Mouse (Mus musculus): ENCODE measurements around the gene Ugt1a9. TPM values are rescaled to one million over a fixed set of nuclear protein-coding genes. Genes with fewer than 3 reads are reported as not detected.
"Not testable (repeated sequence)": the region's sequence is repeated elsewhere in the genome, so short reads cannot be mapped to it uniquely, and the experiment has no call there.

The Ugt1a9 gene
- polyA plus RNA-seq, 1 experiment from 2014 or later: not detected

DNA sequence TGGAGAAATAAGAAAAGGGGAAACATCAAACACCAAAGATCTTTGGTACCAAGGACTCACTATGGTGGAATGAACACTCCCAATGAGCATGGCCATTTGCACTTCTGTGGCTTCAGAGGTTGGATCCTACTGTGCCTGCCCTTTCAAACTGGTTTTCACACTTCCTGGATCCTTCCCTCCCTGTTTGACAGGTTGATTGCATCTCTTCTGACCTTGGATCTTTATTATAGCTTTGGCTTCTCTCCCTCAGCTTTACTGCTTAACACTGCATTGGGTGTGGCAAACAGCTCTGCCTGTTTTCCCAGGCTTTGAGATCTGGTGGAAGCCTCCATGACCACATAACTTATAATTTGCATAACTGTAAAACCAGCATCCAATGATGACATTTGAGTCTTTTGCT lies 149.7 kb downstream of the Ugt1a9 start:
- Histone ChIP-seq H3K4me3 (no peak overlapping the region), H3K27me3 (ENCODE audit: low read depth, poor library complexity, severe bottlenecking) (no peaks in the 10 kb centered on the region), H3K27ac (no peak overlapping the region), H3K36me3 (no peaks in the 10 kb centered on the region), H3K9me3 (replicated peaks) (peaks cover 24% of the 10 kb centered on the region), H3K4me1 (no peaks in the 10 kb centered on the region)
- DNase-seq (ENCODE audit: low spot score): peak; percentile 38

DNA sequence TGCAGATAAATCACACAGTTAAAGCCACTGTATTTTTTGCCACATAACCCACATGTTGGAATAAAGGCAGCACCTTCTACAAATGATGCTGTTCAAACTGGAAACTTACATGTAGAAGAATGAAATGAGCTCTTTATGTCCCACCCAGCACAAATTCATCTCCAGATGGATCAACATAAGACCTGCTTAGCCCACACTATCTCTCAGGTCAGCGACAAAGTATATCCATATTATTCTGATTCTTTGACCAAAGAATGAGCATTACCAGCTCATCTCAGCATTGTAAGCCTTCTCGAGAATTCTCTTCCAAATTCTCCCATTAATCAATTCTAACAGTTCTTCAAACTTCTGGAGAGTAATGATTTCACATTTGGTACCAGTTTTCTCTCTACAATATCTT lies 151.6 kb downstream of the Ugt1a9 start:
- Histone ChIP-seq H3K4me1 (no peaks in the 10 kb centered on the region), H3K9me3 (replicated peaks) (peaks cover 27% of the 10 kb centered on the region), H3K36me3 (no peaks in the 10 kb centered on the region), H3K27ac (no peak overlapping the region), H3K27me3 (ENCODE audit: low read depth, poor library complexity, severe bottlenecking) (no peaks in the 10 kb centered on the region), H3K4me3 (no peak overlapping the region)
- no peak for DNase-seq (ENCODE audit: low spot score)
- WGBS: 62% methylated on average over 2 of the region's 2 CpGs

DNA sequence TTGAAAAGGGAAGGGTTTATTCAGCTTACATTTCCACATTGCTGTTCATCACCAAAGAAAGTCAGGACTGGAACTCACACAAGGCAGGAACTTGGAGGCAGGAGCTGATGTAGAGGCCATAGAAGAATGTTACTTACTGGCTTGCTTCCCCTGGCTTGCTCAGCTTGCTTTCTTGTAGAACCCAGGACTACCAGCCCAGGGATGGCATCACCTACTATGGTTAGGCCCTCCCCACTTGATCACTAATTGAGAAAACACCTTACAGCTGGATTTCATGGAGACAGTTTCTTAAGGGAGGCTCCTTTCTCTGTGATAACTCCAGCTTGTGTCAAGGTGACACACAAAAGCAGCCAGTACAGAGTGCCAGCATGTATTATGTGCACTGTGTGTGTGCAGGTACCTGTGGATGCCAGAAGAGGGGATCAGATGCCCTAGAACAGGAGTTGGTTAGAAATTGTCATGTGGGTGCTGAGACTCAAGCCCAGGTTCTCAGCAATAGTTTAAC lies 152.5 kb downstream of the Ugt1a9 start:
- not testable (repeated sequence) for H3K4me3 ChIP-seq; H3K27ac ChIP-seq; H3K36me3 ChIP-seq; H3K27me3 ChIP-seq (ENCODE audit: low read depth, poor library complexity, severe bottlenecking); H3K4me1 ChIP-seq
- H3K9me3 ChIP-seq (replicated peaks): peaks cover 29% of the 10 kb centered on the region
- peak; percentile 38 for DNase-seq (ENCODE audit: low spot score)

DNA sequence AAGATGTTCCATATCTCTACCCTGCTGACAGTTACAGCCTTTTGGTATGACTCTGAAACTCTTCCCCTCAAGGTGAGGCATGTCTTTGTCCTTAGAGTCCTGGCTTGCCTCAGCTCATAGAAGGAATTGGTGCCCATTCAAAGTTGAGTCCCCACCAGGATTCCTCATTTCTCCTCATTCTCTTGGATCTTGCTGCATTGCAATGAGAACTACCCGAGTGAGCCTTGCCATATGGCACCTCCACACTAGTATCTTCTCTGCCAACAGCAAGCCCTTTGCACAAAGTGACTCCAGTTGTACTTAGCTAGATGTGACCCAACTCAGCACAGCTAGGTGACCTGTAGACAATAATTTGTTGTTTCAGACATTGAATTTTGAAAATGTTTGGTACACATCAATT lies 153.0 kb downstream of the Ugt1a9 start:
- Histone ChIP-seq H3K27me3 (ENCODE audit: low read depth, poor library complexity, severe bottlenecking) (no peaks in the 10 kb centered on the region), H3K36me3 (no peaks in the 10 kb centered on the region), H3K9me3 (replicated peaks) (peaks cover 33% of the 10 kb centered on the region), H3K27ac (no peak overlapping the region), H3K4me1 (no peaks in the 10 kb centered on the region), H3K4me3 (no peak overlapping the region)
- DNase-seq (ENCODE audit: low spot score): peak; percentile 35
- 58% methylated on average over 1 of the region's 1 CpGs for WGBS

DNA sequence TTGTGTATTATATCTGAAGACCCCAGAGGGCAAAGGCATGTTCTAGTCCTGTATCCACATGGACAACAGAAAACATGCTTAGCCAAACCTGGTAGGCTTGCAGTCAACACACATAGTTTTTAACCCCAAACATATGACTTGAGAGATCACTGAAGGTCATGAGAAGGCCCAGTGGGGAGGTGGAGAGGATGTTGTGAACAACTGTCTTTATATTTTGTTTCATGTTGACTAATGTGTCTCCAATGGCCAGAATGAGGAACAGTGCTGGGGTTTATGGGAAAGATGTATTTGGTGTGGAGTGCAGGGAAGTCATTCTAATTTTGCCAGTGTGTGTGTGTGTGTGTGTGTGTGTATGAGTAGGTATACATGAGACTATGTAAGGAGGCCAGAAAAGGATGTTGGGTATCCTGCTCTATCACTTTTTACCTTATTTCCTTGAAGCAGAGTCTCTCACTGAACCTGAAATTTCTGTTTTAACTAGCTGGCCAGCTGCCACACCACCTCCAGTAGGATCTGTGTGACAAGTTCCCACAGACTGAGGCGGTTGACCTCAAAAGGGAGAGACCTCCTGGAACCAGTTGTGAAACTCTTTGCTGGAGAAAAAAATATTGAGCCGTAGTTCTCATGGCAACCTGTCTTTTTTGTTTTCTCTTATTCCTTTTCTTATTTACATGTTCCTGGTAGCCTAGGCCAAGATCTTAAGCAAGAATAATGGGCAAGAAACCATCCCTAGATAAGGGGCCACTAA lies 153.6 kb downstream of the Ugt1a9 start:
- Histone ChIP-seq H3K9me3 (replicated peaks) (peaks cover 39% of the 10 kb centered on the region), H3K4me3 (no peak overlapping the region), H3K36me3 (no peaks in the 10 kb centered on the region), H3K4me1 (no peaks in the 10 kb centered on the region), H3K27me3 (ENCODE audit: low read depth, poor library complexity, severe bottlenecking) (no peaks in the 10 kb centered on the region), H3K27ac (no peak overlapping the region)
- peak; percentile 36 for DNase-seq (ENCODE audit: low spot score)
- 77% methylated on average over 2 of the region's 2 CpGs for WGBS

DNA sequence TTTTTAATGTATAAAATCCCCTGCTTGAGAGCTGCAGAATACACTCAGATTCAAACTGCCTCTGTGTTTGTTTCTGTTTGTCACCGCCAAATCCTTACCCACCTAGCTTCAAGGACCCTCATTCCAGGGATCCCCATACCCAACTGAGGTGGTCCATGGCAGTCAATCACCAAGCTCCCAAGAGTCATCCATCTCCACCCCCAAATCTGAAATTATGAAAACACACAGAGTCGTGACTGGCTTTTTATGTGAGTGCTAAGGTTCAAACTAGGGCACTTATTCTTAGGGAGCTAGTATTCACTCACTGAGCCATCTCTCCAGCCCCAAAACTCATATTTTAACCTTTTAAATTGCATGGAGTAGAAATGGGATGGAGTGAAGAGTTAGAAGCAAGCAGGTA lies 154.7 kb downstream of the Ugt1a9 start:
- peak; percentile 28 for DNase-seq (ENCODE audit: low spot score)
- not testable (repeated sequence) for H3K27me3 ChIP-seq (ENCODE audit: low read depth, poor library complexity, severe bottlenecking); H3K27ac ChIP-seq; H3K4me3 ChIP-seq; H3K36me3 ChIP-seq; H3K4me1 ChIP-seq
- peaks cover 50% of the 10 kb centered on the region for H3K9me3 ChIP-seq (replicated peaks)
- WGBS: 38% methylated on average over 2 of the region's 2 CpGs

DNA sequence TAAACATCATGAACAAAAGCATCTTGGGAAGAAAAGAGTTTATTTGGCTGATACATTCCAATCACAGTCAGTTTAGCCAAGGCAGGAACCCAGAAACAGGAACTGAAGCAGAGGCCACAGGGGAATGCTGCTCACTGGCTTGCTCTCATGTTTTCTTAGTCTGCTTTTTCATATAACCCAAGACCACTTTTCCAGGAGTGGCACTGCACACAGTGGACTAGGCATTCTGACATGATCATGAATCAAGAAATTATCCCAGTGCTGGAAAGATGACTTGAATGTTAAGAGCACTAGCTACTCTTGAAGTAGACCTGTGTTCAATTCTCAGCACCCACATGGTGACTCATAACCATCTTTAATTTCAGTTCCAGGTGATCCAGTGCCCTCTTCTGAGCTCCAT lies 155.1 kb downstream of the Ugt1a9 start:
- H3K27me3 ChIP-seq (ENCODE audit: low read depth, poor library complexity, severe bottlenecking): no peaks in the 10 kb centered on the region
- no peaks in the 10 kb centered on the region for H3K36me3 ChIP-seq
- H3K4me1 ChIP-seq: no peaks in the 10 kb centered on the region
- peaks cover 54% of the 10 kb centered on the region for H3K9me3 ChIP-seq (replicated peaks)
- no peak overlapping the region for H3K4me3 ChIP-seq
- H3K27ac ChIP-seq: no peak overlapping the region
- DNase-seq (ENCODE audit: low spot score): peak; percentile 29

DNA sequence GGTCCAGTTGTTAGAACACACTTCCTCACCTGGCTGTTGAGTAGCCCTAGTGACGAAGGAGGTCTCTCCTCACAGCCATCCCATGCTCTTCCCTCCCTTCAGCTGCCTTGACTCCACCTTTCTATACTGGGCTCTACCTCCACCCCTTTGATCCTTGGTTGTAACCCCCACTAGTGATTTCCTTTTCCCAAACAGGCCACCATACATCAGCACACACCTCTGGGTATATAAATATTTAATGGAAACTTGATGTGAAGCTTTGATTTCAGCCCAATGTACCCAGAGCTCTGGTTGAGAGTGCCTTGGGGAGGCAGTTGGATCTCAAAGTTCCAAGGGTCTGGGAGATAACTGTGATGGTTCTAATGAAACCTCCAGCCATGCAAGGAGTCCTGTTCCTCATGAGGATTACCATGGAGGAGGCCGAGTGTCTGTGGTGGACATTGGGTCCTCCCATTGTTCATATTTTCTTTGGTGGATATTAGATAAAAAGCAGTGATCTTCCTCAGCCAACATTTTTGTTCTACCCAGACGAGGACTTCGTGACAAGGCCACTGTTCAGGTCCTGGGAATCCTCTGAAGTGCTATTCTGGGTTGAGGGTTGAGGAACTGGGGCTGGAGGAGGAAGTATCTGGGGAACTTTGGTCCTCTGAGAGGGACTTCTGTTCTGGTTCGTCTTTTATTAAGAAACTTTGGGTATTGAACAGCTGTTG lies 156.2 kb downstream of the Ugt1a9 start, which contains the start of gene Mroh2a:
Gene Mroh2a, plus strand, starts transcription at position 317 of the 710 bp plus-strand sequence.
- no peaks in the 10 kb centered on the region for H3K27me3 ChIP-seq (ENCODE audit: low read depth, poor library complexity, severe bottlenecking)
- H3K4me1 ChIP-seq: no peaks in the 10 kb centered on the region
- DNase-seq (ENCODE audit: low spot score): peak; percentile 30
- H3K27ac ChIP-seq: no peak within 1 kb of the TSS
- H3K36me3 ChIP-seq: no peaks in the 10 kb centered on the region
- peaks cover 63% of the 10 kb centered on the region for H3K9me3 ChIP-seq (replicated peaks)
- H3K4me3 ChIP-seq: no peak within 1 kb of the TSS
- 60% methylated on average over 5 of the region's 5 CpGs for WGBS

DNA sequence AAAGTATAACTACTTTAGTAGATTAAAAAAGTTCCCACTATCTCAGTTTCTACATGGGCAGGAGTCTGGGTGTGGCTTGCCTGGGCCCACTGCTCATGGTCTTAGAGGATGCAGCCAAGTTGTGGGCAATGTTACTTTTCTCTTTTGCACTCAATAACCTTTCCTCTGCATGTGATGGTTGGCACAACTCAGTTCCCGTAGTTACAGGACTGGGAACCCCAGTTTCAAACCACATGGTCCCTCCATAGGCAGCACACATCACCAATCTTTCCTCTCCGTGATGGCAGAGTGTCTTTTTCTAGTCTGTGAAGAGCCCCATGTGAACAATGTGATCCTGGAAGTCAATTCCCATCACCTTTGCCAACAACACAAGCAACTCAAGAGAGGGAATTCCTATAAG lies 156.9 kb downstream of the Ugt1a9 start:
- H3K36me3 ChIP-seq: no peaks in the 10 kb centered on the region
- WGBS: 64% methylated on average over 2 of the region's 2 CpGs
- no peak overlapping the region for H3K4me3 ChIP-seq
- H3K27ac ChIP-seq: no peak overlapping the region
- DNase-seq (ENCODE audit: low spot score): peak; percentile 27
- no peaks in the 10 kb centered on the region for H3K27me3 ChIP-seq (ENCODE audit: low read depth, poor library complexity, severe bottlenecking)
- H3K9me3 ChIP-seq (replicated peaks): peaks cover 70% of the 10 kb centered on the region
- H3K4me1 ChIP-seq: no peaks in the 10 kb centered on the region

DNA sequence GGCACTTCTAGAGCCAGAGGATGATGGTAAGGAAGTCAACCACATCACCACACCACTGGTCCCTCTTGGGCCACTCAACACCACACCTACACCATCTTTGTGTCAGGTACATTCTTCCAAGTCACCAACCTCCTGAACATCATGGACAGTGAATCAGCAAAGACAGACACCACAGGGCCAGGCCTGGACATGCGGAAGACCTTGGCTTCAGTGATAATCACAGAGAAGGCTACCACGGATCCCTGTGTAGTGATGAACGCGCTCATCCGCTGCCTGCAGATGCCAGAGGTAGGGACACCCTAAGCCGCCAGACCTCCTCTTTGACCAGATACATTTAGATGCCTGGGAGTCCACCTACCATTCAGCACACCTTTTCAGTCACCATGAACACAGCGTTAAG lies 157.5 kb downstream of the Ugt1a9 start:
- whole genome bisulfite sequencing: 70% methylated on average over 7 of the region's 7 CpGs
- H3K4me1 ChIP-seq: no peaks in the 10 kb centered on the region
- no peak overlapping the region for H3K4me3 ChIP-seq
- peaks cover 73% of the 10 kb centered on the region for H3K9me3 ChIP-seq (replicated peaks)
- no peaks in the 10 kb centered on the region for H3K36me3 ChIP-seq
- no peak for DNase-seq (ENCODE audit: low spot score)
- no peaks in the 10 kb centered on the region for H3K27me3 ChIP-seq (ENCODE audit: low read depth, poor library complexity, severe bottlenecking)
- no peak overlapping the region for H3K27ac ChIP-seq

DNA sequence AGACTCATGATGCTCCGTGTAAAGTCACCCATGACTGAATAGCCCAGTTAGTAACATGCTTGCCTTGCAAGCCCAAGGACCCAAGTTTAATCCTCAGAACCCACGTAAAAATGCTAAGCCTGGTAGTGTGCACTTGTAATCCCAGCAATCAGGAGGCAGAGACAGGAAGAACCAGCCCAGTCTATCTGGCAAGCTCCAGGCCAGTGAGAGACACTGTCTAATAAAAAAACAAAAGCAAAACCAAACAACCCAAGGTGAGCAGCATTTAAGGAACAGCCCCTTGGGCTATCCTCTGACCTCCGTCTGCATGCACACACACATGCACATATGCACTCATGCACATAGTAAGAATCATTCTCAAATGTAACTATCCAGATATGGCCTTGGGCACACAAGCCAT lies 159.0 kb downstream of the Ugt1a9 start:
- WGBS: 87% methylated on average over 3 of the region's 3 CpGs
- H3K4me1 ChIP-seq: no peaks in the 10 kb centered on the region
- no peak overlapping the region for H3K27ac ChIP-seq
- H3K9me3 ChIP-seq (replicated peaks): peaks cover 85% of the 10 kb centered on the region
- no peak for DNase-seq (ENCODE audit: low spot score)
- H3K27me3 ChIP-seq (ENCODE audit: low read depth, poor library complexity, severe bottlenecking): no peaks in the 10 kb centered on the region
- H3K36me3 ChIP-seq: no peaks in the 10 kb centered on the region
- no peak overlapping the region for H3K4me3 ChIP-seq

DNA sequence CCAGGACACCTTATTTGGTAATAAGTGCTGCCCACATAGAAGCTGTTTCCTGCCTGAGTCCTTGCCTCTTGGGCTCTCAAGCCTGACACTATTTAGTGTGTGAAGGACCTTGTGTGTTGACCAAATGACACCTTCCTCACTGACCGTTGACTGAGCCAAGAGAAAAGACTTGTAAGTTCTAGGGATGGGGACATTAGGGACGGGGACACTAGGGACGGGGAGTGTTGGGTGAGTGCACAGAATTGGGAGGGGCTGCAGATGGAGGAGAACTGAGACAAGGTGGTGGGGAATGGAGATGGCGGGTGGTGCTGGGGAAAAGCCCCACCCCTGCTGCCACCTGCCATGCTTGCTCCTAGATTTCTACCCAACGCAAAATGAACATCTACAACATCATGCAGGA lies 159.4 kb downstream of the Ugt1a9 start:
- H3K27me3 ChIP-seq (ENCODE audit: low read depth, poor library complexity, severe bottlenecking): no peaks in the 10 kb centered on the region
- H3K27ac ChIP-seq: no peak overlapping the region
- DNase-seq (ENCODE audit: low spot score): no peak
- H3K4me1 ChIP-seq: no peaks in the 10 kb centered on the region
- H3K4me3 ChIP-seq: no peak overlapping the region
- 89% methylated on average over 5 of the region's 5 CpGs for WGBS
- H3K36me3 ChIP-seq: no peaks in the 10 kb centered on the region
- peaks cover 89% of the 10 kb centered on the region for H3K9me3 ChIP-seq (replicated peaks)

DNA sequence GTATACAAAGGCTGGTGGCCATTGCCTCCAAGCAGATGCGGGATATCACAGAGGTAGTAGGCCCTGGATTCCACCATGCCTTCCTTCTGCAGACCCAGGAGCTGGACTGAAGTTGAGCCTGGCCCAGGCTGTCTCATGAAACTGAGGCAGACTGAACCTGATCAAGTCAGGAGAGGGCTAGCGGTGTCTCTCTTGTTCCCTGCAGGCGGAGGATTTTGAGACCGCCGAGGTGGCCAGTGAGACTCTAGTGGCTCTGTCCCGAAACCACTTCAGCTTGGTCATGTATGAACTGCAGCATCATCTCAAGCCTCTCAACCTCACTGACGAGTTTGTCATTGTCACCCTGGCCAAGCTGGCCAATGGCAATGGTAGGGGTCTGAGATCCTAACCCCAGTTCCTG lies 159.8 kb downstream of the Ugt1a9 start:
- Histone ChIP-seq H3K4me3 (no peak overlapping the region), H3K27ac (no peak overlapping the region), H3K4me1 (no peaks in the 10 kb centered on the region), H3K9me3 (replicated peaks) (peaks cover 91% of the 10 kb centered on the region), H3K36me3 (no peaks in the 10 kb centered on the region), H3K27me3 (ENCODE audit: low read depth, poor library complexity, severe bottlenecking) (no peaks in the 10 kb centered on the region)
- 72% methylated on average over 7 of the region's 7 CpGs for WGBS
- no peak for DNase-seq (ENCODE audit: low spot score)

Data from limb, embryonic 10.5 days (tissue).